Mouse (Mus musculus): ENCODE measurements around the gene Cpm.
"Not testable (repeated sequence)": the region's sequence is repeated elsewhere in the genome, so short reads cannot be mapped to it uniquely, and the experiment has no call there.

Gene Cpm

DNA sequence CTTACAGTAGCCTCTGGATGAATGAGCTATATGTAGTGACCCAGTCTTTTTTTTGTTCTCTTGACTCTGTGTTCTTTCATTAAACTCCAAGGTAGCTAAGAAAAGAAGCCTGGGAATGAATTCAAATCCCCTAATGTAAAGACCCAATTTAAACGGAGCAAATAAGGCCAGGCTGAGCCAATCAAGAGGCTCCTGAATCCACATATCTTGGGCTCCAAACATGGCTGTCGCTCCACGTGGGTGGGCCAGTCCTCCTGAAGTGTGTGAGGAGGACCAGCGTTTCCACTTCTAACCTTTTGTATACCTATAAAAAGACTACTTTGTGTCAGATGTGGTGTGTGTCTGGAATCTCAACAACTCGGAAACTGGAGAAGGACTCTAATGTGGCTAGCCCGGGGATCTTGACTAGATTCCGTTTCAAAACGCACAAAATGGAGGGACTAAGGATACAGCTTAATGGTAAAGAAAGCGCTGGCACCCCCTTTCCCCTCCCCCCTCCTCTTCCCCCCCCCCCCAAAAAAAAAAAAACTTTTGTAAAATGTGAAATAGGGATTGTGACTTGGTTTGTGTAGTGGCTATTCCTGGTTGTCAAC lies 98.3 kb downstream of the Cpm start:
- no peak for DNase-seq

DNA sequence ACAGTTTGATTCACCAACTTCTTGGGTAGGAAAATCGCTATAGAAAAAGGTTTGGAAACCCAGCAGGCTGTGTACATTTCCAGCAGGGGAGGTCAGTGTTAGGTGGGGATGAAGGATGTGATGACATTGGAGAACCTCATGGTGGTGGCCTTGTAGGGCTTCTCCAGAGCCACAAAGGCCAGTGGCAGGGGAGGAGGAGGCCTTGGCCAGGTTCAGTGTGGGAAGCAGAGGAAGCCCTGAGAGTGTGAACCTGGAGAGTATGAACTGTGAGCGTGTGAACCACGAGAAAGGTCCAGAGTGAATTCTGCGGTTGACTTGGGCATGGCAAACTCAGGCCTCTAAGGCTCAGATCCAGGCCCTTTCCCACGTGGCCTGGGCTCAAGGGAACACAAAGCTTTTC lies 99.3 kb downstream of the Cpm start:
- DNase-seq = no peak

DNA sequence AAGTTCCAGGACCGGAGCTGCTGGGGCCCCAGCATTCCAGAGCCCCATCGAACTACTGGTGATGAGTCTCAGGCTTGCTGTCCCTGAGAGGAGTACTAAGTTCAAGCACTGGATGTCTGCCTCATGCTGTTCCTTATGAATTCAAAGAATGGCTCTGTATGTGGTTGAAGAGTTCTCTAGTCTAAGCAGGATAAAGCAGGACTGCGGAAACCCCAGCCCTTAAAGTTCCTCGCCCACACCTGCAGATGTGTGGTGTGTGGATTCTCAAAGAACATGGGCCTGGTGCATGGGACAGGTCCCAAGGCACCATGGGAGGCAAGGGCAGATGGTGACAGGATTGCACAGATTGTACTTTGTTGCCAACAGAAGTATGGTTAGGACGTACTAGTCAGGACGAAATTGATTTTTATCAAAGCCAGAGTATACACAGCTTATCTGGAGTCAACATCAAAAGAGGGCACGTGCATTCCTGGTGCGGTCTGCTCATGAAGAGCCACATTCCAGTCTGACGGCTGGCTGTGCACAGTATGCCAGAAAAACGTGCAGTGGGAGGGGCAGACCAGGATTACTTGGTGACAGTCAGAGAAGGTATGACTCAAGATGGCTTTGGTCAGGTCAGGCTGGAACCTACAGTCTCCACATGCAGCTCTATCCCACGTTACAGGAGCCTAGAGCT lies 100.0 kb downstream of the Cpm start:
- DNase-seq = no peak

DNA sequence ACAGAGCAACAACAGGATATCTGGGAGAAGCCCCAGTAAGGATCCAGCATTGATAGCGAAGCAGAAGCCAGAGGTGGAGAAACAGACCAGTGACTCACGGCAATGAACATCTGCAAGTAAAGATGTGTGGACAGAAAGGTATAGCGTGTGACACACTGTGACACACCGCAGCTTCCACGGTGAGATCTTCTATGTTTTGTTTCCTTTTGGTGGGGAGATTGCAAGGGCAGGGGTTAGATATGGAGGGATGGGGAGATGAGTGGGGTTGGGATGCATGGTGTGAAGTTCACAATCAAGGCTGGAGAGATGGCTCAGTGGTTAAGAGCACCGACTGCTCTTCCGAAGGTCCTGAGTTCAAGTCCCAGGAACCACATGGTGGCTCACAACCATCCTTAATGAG lies 100.8 kb downstream of the Cpm start:
- no peak for DNase-seq

DNA sequence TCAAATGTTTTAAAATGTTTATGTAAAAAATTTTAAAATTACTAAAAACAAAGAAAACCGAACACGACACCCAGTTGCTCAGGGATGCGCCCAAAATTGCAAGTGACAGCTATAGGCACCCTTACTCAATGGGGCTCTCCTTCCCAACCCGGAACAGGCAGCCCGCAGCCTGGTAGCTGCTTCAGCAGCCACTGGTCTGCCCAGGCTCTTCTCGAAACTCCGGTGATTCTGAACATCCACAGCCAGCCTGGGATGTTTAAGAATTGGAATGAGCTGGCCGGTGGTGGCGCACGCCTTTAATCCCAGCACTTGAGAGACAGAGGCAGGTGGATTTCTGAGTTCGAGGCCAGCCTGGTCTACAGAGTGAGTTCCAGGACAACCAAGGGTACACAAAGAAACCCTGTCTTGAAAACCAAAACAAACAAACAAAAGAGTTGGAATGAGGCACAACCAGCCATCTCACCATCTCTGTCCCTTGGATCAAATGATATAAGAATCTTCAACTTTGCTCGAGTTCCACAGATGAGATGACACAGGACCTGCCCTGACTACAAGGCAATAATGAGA lies 101.4 kb downstream of the Cpm start:
- DNase-seq = no peak

DNA sequence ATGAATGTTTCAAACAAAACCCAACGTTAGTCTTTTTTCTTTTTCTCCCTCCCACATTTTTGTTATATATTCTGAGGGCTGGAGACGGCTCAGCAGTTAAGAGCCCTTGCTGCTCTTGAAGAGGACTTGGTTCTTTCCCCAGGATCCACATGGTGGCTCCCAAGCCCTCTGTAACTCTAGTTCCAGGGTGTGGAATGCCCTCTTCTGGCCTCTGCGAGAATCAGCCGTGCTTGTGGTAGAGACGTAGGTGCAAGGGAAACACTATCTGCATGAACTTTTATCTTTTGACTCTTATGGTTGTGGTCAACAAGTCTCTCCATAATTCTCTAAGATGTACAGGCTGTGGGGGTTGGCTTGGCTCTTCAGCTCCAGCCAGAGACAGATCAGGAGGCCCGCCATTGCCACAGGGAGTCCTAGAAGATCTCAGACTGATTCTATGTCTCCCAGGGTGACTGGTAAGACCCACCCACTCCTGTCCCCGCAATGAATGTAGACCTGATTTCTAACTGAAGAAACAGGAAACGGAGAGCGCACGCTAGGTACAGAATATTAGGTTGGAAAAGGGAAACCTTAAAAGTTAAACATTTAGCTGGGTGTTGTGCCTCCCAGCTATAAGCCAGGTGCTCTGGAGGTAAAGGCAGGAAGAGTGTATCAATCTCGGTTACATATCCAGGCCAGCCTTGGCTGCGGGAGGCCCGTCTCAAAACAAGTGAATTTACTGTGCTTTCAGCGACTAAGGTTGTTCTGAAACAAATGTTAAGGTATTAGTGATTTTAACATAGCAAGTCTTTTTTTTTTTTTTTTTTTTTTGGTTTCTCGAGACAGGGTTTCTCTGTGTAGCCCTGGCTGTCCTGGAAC lies 102.2 kb downstream of the Cpm start:
- DNase-seq = peak; percentile 40

DNA sequence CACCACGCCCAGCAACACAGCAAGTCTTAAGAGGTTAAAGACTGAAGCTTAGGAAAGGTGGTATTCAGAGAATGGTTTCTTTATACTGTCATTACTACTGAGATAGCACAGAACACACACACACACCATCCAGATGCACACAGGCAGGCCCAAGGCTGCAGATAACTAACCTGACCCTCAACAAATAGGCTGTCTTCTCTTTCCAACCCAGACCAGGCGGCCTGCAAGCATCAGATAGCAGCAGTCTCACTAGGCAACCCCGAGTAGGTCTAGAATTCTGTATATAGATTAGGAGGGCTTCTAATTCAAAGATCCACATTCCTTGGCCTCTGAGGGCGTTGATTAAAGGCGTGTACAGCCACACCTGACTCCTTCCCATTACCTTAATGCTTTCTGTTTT lies 102.9 kb downstream of the Cpm start:
- DNase-seq = no peak

DNA sequence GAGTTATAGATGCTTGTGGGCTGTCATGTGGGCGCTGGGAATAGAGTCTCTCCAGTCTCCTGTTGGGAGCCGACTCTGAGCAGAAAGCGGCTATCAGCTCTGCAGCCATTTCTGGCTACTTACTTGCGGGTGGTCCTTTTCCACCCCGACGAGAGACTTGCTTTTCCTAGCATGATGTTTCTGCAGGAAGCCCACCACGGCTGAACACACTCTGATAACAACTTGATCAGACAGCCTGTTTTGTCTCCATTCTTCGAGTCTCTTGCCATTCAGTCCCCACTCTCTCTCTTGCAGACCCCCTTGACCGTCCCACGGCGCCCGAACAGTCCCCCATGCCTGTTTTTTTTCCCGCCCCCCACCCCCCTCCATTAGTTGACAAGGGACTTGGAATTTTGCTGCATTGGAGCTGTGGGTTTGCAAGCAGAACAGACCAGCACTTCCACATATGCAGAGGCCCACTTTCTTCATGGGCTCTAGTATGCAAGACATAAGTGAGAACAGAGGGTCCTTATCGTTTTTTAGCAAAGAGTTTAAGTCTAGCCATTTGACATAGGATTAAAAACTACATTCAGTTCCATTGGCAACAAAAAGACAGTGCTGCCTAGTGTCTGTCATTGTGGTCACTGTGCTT lies 103.8 kb downstream of the Cpm start:
- no peak for DNase-seq

DNA sequence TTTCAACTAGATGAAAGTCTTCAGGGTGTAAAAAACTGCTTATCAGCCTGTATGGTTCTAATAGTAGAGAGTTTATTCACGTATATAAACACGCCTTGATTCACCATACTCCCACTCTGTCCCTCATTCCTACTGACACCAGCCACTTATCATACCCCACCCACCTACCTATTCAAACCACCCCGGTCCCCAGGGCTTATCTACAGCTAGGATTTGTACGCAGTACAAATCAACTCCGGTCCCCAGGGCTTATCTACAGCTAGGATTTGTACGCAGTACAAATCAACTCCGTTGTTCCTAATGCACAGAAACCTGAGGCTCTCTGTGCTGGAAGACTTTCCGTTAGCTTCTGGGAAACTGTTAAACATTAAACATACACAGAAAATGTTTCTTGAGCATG lies 104.3 kb downstream of the Cpm start:
- not testable (repeated sequence) for DNase-seq

DNA sequence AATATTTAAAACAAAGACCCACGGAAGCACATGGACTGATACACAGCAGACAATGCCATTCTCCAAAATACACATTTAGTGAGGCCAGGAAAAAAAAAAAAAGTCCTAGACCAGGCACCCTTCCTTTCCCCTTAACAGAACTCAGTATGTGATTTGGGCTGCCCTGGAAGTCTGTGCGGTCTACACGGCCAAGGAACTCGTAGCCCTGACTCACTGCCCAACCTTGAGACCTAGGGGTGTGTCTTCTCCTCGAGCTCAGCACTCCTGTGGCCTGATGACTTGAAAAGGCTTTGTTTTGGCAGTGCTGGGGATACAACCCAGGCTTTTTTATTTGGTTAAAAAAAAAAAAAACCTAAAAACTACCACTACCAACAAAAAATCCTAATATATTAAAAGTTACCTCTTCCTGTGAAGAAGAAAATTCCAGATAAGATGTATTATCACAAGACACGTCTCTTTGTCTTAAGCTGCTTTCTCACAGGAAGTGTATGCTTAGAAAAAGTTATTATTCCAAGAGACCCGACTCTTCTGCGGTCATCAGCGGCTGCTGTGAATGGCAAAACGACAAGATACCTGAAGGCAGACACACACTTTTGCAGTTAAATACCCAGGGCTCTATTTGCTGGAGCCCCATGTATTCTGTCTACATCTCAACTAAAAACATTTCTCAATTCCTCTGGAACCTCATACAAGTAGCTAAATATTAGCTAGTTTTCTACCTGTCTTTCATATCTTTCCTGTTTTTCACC lies 105.0 kb downstream of the Cpm start:
- not testable (repeated sequence) for DNase-seq

DNA sequence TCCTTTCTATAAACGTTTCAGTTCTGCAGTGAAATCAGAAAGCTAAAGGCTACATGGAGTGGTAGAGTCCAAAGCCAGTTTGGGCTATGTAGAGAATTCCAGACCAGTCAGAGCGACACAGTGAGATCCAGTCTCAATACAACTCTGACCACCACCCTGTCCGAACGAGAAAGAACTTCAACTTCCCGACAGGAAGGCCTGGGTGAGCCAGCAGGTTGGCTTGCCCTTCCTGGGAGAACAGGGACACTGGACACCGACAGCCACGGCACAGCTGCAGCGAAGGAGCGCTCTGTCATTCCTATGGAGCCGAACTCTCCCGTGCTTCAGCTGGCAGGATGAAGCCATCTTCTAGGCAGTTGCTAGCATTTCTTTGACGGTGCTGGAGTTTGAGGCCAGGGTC lies 106.1 kb downstream of the Cpm start:
- not testable (repeated sequence) for DNase-seq

DNA sequence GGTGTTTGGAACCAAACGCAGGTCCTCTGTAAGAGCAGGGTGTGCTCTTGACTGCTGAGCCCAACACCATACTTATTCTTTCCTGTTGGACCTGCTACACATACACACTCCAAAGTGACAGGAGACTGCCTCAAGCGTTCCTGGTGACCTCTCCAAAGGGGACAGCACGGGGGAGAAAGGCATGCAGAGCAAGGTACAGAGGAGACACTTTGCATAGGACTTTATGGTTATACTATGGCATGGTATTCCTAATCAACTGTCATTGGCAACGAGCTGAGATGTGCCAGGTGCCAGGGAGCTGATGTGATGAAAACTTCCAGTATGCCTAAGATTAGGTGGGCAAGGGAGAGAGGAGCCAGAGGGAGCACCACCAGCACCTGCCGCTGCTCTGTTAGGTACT lies 107.3 kb downstream of the Cpm start:
- no peak for DNase-seq
